Mouse (Mus musculus): ENCODE measurements around the gene Mrpl42.
"Not testable (repeated sequence)": the region's sequence is repeated elsewhere in the genome, so short reads cannot be mapped to it uniquely, and the experiment has no call there.

The Mrpl42 gene

GRCm38 (mm10) chr10:95501463-95502081 lies at the start of gene Mrpl42:
Mrpl42 (minus strand) TSS chr10:95501940.
- DNase-seq (ENCODE audit: low read depth, low spot score) = peak; percentile 96

GRCm38 (mm10) chr10:95550506-95550905 lies 48.8 kb upstream of the Mrpl42 start:
- DNase-seq (ENCODE audit: low read depth, low spot score) = peak; percentile 46

DNA sequence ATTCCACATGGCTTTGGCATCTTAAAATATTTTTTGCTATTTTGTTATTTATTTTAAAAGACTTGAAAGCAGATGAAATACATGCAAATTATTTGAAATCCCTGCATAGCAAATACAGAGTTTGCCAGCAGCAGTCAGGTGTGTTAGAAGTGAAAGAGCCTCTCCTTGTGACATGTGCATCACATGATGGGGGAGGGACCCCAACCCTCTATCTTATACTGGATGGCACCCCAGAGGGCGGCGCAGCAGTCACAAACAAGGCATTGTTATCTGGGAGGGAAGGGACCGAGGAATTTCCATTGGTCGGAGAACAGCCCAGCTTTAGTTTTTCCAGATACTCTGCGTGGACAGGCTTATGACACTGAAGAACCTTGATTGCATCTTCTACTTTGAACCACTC lies 47.3 kb upstream of the Mrpl42 start:
- not testable (repeated sequence) for DNase-seq (ENCODE audit: low read depth, low spot score)

DNA sequence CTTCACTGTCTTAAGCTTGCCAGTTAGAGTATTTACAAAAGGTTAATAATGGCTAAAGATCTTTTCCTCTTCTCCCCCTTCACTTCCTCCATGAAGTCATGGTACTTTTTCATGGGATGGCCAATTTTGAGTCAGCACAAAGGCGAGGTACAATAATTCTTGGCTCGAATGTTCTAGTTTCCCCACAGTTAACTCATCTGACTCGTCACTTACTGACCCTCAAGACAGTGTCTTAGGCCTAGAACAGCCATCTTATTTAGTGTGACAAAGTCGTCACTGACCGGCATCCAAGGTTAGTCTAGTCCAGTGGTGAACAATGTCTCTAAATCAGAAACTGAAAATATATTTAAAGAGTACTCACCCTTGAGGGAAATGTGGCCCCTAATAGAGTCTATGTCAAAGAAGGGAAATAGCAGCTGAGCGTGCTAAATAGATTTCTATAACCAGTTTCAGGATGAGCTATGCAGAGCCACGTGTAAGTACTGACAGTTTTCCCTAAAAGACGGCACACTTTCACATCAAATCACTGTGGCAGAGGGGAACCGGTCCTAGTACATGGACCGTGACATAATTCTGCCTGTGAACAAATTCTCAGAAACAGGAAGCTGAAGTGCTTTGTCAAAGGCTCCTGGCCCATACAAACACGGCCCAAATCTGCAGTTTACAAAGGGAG lies 46.5 kb upstream of the Mrpl42 start:
- DNase-seq (ENCODE audit: low read depth, low spot score) = no peak

DNA sequence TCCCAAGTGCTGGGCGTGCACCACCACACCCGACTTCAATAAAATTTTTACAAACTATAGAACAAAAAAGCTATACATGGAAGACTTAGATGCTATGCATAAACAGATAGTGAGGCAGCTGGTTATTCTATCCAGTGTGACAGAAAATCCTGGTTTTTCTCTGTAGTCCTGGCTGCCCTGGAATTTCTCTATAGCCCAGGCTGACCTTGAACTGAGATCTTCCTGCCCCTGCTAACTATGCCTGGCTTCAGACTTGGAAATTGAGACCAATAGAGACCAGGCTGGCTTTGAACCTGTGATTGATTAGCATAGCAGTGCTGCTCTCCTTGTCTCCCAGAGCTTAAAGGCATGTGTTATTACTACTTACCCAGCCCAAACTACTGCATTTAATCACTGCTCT lies 44.4 kb upstream of the Mrpl42 start:
- DNase-seq (ENCODE audit: low read depth, low spot score) = no peak

DNA sequence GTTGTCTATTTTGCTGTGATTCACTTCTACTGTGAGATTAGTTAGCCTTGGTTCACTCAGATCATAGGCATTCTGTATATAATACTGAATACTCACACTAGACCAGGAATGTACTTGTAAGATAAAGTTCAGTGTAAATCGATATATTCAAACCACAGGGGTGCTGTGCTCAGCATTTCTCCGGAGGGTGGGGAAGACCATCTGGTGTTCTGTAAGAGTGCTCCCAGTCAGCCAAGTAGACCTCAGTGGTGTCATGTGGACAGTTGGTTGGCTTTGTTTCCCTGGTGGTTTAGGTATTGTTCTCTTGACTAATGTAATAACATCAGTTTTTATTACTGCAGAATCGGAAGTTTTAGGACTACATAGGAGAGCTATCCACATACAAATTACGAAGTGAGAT lies 43.3 kb upstream of the Mrpl42 start:
- DNase-seq (ENCODE audit: low read depth, low spot score) = peak; percentile 70

DNA sequence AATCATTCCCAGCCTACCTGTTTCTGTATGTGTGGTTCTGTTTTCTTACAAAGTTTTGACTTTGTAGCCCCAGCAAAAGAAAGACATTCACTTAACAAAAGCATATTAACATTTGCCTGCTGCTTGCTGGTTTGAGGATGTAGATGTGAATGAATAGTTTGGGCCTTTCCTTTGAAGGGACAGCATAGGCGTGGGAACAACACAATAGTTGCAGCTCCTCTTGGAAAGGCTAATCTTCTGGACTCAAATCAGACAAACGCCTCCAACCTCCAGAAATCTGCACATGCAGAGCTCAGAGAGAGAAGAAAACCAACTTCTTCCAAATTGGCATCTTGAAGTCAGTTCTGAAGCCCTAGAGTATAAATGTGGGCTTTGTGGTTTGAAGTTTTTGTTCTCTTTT lies 42.9 kb upstream of the Mrpl42 start:
- peak; percentile 71 for DNase-seq (ENCODE audit: low read depth, low spot score)

DNA sequence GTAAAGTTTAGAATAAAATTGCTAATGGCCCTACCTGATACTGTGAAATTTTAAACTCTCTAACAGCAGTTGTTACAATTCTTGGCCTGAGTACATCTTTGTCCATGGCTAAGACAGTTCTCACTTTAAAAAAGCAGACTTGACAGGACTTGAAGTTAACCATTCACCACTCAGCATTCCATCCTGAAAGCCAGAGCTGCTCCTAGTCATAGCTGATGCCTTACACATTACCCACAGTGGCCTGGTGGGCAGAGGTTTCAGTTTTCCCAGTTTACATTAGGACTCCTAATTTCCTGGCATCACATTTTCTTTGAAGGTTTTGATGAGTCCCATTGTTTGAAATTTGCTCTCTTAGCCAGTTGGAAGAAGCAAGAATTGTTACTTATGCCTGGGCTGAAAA lies 42.3 kb upstream of the Mrpl42 start:
- no peak for DNase-seq (ENCODE audit: low read depth, low spot score)

- no peak for DNase-seq (ENCODE audit: low read depth, low spot score)
Measured at GRCm38 (mm10) chr10:95543377-95543776, 41.6 kb upstream of the Mrpl42 start.

GRCm38 (mm10) chr10:95542916-95543315 lies 41.2 kb upstream of the Mrpl42 start:
- DNase-seq (ENCODE audit: low read depth, low spot score) = no peak

GRCm38 (mm10) chr10:95539841-95540240 lies 38.1 kb upstream of the Mrpl42 start:
- no peak for DNase-seq (ENCODE audit: low read depth, low spot score)

GRCm38 (mm10) chr10:95539260-95539659 lies 37.5 kb upstream of the Mrpl42 start:
- no peak for DNase-seq (ENCODE audit: low read depth, low spot score)

- no peak for DNase-seq (ENCODE audit: low read depth, low spot score)
Measured at GRCm38 (mm10) chr10:95536222-95536541, 34.4 kb upstream of the Mrpl42 start.

GRCm38 (mm10) chr10:95535399-95536221 lies 33.9 kb upstream of the Mrpl42 start:
- DNase-seq (ENCODE audit: low read depth, low spot score) = no peak

DNA sequence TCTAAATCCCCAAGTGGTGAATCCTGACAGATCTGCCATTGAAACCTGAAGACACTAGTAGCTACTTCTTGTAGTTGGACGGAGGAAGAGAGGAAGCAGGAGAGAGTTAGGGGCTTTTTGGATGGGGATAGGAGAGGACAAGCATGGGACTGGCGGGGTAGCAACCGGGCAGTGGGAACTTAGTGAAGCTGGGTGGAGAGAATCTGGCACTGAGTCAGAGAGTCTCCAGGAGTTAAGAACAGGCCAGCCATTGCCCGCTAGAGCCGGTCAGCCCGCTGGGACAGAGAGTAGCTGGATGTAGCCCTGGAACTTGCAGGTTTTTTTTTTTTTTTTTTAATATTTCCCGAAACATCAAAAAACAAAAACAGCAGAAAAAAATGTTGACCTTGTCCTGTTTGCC lies 31.6 kb upstream of the Mrpl42 start:
- DNase-seq (ENCODE audit: low read depth, low spot score) = no peak

DNA sequence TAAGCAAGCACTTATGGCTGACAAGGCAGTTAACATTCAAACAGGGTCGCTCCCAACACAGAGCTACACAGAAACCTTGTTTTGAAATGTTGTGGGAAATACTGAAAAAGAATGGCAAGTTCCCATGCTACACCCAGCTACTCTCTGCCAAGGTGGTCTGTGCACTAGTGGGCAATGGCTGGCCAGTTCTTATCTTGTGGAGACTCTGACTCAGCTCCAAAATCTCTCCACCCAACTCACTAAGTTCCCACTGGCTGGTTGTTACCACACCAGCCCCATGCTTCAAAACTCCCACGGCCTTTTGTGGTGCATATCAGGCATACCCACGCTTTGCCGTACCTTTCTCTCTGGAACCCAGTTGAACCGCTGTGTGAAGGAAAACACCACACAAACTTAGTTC lies 31.2 kb upstream of the Mrpl42 start:
- DNase-seq (ENCODE audit: low read depth, low spot score) = no peak

GRCm38 (mm10) chr10:95530551-95531121 lies 28.9 kb upstream of the Mrpl42 start:
- DNase-seq (ENCODE audit: low read depth, low spot score) = no peak

GRCm38 (mm10) chr10:95526495-95527122 lies 24.9 kb upstream of the Mrpl42 start:
- DNase-seq (ENCODE audit: low read depth, low spot score) = no peak

- DNase-seq (ENCODE audit: low read depth, low spot score) = no peak
Measured at GRCm38 (mm10) chr10:95525871-95526270, 24.1 kb upstream of the Mrpl42 start.

GRCm38 (mm10) chr10:95525037-95525675 lies 23.4 kb upstream of the Mrpl42 start:
- no peak for DNase-seq (ENCODE audit: low read depth, low spot score)

GRCm38 (mm10) chr10:95517656-95518055 lies 15.9 kb upstream of the Mrpl42 start:
- no peak for DNase-seq (ENCODE audit: low read depth, low spot score)

Measured in brain, adult 2 months (tissue).